Mouse (Mus musculus): ENCODE data around the gene Mrtfa. TPM values are rescaled to one million over a fixed set of nuclear protein-coding genes. Genes with fewer than 3 reads are reported as not detected.
A peak's percentile ranks its signal among the peaks of the same experiment; 100 is the strongest.

Mrtfa gene
- total RNA-seq, 2 experiments from 2014 or later: 8.6 to 10.1 TPM

DNA sequence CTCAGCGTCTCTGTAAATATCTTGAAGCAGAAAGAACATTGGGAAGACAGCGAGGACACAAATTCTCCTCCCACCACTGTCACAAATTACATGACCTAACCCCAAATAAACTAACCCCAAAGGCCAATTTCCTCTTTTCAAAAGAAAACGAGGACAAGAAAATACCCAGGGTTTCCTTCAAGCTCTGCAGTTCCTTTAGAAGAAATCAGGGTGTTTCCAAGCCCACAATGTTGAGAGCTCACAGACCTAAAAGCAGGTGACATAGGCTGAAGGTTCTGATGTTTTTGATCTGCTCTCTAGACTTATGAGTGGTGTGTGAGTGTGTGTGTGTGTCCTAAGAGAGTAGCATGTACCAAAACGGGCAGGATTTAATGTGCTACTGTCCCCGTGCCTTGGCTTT lies 89.2 kb downstream of the Mrtfa start:
- no peak for DNase-seq

DNA sequence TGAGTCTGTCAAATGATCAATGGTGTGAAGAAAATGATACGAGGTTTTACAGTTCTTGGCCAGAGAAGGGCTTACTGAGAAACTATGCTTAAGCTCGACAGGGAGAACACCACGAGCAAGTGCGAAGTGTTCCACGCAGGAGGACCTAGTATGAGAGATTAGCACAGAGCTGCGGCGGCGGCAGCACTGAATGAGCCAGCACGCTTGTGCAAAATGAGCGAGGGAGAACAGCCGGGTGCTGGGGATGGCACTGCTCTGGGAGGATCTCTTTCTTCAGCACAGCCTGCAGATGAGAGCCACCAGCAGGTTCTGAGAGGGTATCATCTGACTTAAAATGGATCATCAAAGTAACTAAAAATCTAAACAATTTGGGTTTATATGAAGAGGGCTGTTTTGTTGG lies 91.3 kb downstream of the Mrtfa start:
- DNase-seq: no peak

DNA sequence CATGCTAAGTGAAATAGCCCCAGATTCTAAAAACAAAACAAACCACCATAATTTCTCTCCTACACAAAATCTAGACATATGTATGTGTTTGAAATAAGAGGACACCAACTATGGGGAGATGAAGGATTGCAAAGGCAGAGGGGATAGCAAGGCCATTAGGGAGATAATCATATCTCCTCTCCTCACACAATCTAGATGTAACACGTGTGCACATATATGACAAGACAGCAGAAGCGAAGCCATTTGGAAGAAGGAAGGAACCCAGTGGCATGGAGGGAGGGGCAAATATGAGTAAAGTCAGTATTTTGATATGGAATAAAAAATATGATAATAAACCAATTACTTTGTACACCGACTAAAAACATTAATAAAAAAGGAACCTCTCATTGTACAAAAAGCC lies 91.9 kb downstream of the Mrtfa start:
- DNase-seq: no peak

DNA sequence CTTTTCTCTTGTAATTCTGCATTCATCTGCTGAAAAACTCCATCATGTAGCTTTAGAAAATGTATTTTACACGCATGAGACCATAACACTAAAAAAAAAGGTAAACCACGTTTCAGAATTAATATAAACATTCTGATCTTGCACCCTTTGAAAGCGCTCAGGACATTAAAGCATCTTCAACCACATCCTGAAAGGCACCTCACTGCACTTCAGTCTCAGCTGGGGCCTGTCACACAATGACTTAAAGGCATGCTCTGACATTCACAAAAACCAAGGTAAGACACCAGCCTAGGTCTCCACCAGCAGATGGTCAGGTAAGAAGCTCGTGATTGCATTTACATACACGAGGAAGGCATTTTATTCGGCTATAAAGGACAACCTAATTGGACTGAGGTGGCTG lies 92.7 kb downstream of the Mrtfa start:
- no peak for DNase-seq

DNA sequence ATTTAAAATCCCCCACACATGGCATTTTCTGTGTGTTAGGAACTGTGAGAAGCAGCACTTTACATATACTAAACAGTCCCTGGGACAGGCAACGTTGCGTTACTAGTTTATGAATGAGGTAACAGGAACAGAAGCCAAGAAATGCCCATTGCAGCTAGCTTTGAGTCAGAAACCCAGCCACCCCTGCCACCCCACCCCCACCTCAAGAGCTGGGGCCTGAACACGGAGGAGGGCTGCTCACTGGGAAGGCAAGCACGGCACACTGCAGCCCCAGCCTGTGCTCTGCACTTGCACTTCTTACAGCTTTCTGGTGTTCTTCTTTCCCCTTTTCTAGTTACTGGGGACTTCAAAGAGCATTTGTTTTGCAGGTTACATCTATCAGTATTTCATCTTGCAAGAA lies 93.1 kb downstream of the Mrtfa start:
- no peak for DNase-seq

DNA sequence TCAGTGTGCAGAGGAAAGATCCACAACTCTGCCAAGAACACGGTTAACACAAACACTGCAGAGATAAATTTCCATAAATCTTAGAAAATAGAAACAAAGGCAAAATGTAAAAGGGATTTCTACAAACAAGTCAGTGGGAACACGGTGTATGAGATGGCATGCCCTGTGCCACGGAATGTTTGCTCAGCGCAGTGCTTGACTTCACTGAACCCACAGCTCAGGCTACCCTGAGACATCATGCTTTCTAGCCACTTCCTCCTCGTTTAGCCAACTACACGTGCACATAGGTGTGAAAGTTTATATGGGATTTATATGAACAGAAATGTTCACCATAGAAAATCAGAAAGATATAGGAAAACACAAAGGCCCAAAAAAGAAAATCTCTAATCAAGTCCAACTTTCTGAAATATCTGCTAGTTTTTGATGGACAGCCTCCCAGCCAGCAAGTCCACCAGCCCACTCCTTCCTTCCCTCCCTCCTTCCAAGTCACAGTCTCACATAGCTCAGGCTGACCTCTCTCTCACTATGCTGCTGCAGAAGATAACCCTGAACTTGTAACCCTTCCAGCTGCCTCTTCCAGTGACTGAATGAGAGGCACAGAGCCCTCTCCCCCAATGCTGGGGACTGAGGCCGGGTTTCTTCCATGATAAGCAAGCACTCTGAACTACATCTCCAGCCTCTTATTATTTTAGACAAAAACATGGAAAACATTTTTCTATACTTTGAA lies 94.1 kb downstream of the Mrtfa start:
- no peak for DNase-seq

DNA sequence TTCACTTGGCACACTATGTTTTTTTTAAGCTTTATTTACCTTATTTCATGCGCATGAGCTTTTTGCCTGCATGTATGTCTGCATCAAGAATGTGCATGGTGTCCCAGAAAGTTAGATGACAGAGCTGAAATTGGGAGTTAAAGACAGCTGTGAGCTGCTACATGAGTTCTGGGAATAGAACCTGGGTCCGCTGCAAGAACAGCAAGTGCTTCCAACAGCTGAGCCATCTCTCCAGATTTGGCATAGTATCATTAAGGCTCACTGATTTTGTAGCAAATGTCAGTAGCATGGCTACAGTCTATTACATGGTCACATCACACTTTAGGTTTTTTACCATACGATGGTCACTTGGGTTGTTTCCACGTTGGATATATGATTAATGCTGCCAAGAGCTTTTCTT lies 97.5 kb downstream of the Mrtfa start:
- DNase-seq: peak in 1 of 2 experiments; percentile 38

DNA sequence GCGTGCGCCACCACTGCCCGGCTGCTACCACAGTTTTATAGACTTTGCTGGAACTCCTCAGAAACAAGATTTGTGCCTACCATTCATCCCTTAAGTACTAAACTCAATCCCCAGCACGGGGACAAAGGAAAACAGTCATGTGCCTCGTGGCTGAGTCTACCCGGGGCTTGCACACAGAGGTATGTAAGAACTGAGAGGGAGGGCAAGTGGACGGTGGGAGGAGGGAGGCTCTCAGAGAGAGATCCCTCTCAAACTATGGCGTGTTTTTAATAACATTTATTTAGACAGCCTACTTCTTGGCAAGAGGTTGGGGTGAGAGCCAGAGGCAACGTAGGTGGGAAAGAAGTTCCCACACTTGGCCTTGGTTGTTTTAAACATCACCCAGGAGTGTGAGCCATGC lies 98.8 kb downstream of the Mrtfa start:
- no peak for DNase-seq

DNA sequence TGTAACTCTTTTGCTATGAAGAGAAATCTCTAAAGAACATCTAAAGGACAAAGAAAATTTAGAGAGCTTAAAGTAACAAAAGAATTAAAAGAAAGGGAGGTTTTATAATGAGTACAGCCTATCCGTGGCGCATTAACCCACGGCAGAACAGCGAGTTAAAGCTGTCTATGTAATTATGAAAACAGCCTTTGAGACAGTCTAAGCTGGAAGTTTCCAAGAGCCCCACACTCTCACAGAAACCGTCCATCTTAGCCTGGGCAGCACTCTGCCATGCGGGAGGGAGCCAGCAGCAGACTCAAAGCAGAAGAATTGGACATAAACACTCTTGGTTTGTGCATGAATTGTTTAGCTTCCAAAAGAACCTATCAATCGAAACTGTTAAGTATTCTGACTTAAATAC lies 103.0 kb downstream of the Mrtfa start:
- DNase-seq: no peak

DNA sequence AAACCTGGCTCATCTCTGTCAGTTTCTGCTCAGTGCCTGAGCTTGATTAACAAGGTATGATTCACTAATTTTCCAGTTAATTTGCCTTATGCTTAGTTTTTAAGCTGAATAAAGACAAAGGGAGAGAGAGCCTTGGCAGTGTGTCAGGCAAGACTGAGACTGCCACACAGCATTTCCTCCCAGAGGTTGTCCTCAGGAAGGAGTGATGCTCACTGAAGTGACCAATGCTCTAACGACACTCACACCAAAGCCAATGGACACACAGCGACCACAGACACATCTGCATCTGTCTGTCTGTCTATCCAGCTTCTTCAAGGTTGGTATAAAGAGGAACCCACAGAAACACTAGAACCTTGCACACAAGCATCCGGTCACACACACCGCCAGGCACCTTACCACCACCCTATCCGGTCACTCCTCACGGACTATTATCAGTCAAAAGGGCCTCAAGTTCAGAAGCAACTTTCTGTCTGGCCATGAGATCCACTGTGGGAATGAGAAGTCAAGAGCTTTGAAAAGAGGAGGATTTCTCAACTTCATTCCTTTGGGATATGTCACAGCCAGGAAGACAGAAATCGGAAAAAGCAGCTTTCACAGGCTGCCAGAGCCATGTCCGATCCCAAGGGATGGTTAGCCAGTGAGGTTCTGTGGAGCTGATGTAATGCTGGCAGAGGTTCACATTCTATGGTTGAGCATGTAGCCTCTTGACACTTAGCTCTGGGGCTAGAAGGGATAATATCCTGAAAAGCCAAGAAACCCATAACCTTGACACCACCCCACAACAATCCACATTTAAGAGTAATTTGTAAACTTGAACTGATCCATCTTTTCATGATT lies 103.7 kb downstream of the Mrtfa start:
- DNase-seq: peak; percentile 77 to 91

DNA sequence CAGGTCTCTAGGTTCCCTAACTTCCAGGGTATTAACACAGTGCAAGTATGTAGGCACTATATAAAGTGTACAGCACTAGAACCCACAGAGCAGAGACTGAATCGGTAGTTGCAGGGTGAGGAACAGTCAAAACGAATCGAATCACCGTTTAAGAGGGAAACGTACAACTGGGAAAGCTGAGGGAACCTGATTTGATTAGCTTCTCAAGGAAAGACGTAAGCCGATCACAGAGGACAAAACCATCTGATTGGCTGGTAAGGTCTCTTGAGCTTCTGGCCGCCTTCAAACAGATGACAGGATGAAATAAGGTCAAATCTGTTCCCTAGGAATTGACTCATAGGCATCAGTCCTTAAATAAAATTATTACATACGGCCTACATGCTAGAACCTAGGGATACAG lies 106.7 kb downstream of the Mrtfa start:
- no peak for DNase-seq

DNA sequence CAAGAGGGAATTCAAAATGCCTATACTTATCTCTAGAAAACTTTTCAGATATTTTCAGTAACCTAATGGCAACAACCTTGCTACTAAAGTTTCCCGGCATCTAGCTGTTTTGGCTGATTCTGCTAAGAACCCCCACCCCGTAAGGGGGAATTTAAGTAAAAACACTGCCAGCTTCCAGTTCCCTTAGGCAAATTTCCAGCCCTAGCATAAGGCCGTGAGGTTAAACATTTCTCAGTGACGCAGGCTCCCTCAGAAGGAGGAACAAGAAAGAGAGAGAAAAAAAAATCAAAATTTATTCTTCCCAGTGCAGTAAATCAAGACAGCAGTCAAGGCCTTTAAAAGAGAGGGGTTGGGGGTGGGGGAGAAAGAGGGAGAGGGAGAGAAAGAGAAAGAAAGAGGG lies 107.3 kb downstream of the Mrtfa start:
- peak in 1 of 2 experiments; percentile 57 for DNase-seq

DNA sequence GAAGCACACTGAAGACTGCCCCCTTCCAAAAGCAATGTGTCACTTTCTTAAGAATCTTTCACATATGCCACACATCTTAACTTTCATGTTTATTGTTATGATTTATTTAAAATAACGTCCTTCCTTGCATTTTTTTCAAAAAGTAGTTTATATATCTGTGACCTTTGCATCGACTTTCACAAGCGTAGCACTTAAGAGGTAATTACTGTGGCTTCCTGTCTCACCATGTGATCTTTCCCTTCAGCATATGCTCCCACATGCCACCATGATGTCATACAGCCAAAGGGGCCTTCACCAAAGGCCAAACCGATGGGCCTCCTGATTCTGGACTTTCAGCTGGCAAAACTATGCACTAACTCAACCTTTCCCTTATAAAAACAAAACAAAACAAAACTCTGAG lies 109.3 kb downstream of the Mrtfa start:
- DNase-seq: no peak

DNA sequence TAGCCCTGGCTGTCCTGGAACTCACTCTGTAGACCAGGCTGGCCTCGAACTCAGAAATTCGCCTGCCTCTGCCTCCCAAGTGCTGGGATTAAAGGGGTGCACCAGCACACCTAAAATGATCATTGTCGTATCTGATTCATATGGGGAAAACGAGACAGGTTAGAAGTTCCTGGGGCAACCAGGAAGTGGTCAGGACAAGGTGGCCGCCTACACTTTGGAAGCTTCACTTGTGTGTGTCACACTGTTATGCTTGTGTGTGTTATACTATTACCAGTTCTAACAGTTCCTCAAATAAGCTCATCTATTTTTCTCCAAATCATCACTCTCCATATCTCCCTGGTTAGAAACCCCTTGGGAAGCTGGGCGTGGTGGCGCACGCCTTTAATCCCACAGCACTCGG lies 110.2 kb downstream of the Mrtfa start:
- DNase-seq: no peak

DNA sequence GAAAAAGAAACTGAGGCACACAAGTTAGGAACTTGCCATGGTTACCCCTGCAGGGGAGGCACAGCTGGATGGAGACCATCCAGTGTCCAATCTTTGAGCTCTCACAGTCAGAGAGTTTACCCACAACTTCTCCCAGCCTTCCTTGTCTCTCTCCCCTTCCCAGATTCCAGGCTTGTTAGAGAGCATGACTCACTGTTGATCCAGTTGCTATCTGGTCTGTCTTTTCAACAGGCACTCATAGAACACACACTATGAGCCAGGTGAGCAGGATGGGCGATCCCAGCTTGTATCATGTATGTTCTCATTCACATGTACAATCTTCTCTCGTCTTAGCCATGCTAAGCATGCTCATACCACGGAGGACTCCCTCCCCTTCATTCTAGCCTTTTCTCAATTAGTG lies 111.3 kb downstream of the Mrtfa start:
- no peak for DNase-seq

DNA sequence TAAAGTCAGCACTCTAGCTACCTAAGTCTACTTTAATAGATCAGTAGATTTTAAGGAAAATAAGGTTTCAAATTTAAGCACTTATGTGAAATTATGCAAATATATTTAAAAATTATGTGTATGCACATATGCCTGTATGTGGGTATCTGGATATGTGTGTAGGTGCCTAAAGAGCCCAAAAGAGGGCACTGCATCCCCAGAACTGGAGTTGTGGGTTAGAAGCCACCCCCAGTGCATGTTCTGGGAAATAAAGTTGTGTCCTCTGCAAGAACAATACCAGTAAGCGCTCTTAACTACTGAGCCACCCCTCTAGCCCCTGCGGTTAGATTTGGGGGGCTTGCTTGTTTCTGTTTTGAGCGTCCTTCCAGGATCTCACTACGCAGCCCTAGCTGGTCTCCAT lies 113.0 kb downstream of the Mrtfa start:
- DNase-seq: peak in 1 of 2 experiments; percentile 29

DNA sequence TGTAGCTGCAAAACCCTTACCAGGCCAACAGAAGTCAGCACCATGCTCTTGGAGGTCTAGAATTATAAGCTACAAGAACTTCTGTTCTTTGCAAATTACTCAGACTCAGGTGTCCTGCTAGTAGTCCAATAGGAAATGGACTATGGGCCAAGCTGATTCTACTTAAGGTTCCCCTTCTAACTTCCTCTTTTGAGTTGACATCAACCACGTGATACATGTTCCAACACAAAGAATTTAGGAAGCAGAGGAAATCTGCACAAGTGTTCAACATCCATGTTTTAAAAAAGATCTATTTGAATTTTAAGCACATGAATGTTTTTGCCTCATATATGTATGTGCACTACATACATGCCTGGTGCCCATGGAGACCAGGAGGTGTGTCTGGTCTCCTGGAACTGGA lies 116.0 kb downstream of the Mrtfa start:
- DNase-seq: no peak

DNA sequence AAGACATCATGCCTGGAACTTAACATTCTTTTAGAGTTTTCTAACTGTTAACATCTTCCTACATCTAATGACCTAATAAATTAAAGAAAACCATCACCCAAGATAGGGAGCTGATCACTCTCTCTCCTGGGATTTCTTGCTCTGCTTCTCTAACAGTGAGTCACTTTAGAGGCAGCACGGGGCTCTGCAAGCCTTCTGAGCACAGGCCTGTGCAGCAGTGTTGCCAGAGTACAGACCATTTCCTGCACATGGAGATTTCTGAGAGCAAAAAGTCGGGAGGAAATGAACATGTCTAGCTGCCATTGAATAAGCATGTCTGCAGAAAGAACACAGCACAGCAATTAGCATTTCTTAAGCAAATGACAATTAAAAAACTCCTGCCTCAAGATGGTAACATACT lies 116.8 kb downstream of the Mrtfa start:
- peak in 1 of 2 experiments; percentile 61 for DNase-seq

DNA sequence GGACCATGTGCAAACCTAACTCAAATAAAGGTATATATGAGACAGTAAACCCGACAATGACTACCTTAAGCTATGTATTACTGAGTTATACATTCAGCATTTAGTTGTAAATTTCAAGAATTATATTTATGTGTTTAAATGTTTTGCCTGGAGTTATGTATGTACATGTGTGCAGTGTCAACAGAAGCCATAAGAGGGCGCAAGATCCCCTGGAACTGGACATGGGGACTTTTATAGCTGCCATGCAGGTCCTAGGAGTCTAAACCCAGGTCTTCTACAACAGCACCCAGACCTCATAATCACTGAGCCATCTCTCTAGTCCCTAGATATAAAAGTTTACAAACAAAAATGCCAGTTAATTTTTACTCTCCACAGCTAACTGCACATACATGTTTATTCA lies 117.8 kb downstream of the Mrtfa start:
- DNase-seq: no peak

DNA sequence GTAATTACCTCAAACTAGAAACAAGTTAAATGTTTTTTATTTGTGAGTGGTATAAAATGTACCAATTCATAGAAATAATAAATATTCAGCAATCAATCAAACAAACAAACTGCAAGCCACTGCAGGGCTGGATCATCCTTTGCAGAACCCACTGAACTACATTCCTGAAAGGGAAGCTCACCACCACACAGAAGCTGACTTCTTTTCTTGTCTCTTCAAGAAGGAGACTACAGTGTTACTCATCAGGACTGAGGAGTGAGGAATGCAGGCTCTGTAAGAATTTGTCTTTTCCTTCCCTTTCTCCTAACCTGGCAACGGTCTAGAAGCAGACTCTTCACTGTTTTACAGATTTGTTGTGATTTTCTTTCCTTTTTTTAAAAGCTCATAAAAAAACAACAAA lies 120.1 kb downstream of the Mrtfa start:
- no peak for DNase-seq

DNA sequence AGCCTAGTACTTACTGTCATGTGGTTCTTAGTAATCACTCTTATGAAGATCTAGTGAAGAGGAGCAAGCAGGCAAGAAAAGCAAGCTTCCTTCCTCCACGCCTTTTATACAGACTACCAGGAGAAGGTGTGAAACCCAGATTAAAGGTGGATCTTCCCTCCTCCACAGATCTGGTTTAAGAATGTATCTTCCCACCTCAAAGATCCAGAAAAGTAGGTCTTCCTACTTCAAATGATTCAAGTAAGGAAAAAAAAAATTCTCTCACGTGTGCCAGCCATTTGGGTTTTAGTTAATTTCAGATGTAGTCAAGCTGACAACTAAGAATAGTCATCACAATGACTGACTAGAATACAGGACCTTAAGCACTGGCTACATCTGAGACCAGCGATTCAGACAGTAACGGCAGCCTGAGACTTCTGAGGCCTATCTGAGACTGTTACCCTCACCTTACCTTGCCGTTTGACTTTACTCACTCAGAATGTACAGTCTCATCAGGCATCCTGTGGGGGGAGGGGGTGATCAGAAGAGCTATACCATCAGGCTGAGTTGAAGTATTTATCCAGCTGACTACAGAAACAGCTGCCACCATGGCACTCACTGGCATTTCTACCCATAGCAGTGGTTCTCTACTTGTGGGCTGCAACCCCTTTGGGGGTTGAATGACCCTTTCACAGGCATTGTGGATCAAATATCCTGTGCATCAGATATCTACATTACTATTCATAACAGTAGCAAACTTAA lies 121.7 kb downstream of the Mrtfa start:
- no peak for DNase-seq

DNA sequence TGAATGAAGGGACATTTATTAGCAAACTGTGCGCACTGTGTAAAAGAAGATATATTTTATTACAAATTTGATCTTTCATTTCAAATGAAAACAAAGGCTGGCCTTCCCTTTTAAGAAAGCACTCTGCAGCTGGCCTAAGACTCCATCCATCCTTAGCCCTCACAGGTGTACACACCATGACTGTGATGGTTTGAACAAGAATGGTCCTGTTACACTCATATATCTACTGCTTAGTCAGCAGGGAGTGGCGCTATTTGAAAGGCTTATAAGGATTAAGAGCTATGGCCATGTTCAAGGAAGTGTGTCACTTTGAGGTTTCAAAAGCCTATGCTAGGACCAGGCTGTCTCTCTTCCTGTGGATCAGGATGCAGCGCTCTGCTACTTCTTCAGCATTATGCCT lies 122.8 kb downstream of the Mrtfa start:
- DNase-seq: no peak

DNA sequence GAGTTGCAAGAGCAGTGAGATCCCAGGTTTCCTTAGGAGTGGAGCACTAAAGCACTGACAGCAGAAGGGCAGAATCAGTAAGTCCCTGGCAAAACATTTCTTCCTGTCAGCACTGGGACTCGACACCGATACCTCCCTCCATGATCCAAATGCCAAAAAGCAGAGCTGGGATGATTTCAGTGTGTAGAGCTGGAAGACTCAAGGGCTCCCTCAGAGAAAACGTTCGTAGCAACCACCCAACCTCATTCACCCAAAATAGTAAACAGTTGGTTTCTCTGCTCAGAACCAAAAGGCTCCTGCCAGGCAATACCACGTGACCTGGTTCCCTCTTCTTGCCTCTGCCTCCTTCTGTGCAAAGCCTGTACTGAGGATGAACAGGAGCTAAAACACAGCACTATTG lies 123.6 kb downstream of the Mrtfa start:
- peak; percentile 69 to 83 for DNase-seq

Measured in heart, adult 18-20 months (tissue).